Mouse (Mus musculus): ENCODE results near the gene Rab4b.

DNA sequence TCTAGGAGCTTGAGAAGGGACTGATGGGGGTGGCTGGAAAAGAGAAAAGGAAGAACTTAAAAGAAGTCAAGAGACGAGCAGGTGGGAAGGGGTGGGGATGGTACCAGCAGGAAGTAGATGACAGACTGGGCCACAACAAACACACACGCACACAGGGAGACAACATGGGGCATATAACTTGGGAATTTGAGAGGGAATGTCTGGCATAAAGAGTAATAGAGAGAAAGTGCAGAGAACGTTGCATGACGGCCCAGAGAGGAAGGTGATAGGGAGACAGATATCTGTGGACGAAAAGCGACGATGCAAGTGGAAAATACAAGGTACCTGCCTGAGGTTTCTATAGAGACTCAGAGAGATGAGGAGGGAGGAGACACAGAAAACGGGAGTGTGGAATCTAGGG, 13.0 kb downstream of the Rab4b start:
- TF ChIP-seq POLR2A (IDR thresholded peaks at IDR 0.05; ENCODE audit: borderline replicate concordance, low read depth, low read length) (no peak), CTCF (IDR thresholded peaks at IDR 0.05; ENCODE audit: low read depth, low read length) (no peak)
